Mouse (Mus musculus): ENCODE results near the gene Xpr1. TPM values are rescaled to one million over a fixed set of nuclear protein-coding genes. Genes with fewer than 3 reads are reported as not detected.

Xpr1 gene
- polyA plus RNA-seq (2015; fragmentation: Nextera tagmentation; extraction: Ambion mirVana), result 7.6 and 9.1 TPM in 2 replicates

DNA sequence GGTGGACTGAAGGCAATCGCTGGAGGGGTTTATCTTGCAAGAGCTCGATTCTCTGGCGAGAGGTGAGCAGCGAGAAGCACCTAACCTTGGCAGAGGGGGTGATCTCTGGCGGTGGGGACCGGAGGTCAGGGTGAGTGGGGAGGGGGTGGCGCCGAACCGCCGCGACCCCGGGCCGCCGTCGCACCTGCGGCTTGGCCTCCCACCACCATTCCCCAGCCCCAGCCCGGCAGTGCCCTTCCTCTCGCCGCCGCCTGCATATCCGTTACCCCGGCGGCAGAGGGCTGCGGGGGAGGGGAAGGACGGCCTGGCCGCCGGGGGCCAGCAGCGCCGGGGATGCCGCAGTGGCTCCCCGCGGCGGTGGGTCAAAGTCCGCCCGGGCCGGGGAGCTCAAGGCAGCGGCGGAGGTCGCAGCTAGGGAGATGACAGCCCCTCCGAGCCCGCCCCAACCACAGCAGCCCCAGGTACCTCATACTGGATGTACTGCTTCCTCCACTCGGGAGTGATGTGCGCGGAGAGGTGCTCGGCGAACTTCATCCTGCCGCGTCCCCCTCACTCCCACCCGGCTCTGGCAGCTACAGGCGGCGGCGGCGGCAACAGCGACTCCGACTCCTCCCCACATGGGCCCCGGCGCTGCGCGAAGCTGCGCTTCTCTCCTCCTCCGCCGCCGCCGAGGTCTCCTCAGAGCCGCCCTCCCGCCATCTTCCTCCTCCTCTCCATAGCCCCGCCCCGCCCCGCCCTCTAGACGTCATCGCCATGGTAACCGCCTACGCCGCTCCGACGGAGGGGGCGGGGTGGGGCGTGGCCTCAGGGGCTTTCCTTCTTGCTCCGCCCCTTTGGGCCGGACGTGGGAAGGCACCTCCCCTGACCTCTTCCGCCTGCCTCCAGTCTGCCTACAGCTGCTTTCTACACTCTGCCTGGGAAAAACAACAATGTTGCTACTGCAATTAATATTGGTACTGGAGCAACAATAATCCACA lies at the start of gene Xpr1:
Xpr1 (minus strand) TSS at position 715 of the 977 bp plus-strand sequence.
- Histone ChIP-seq H3K27me3 (no peaks in the 10 kb centered on the region), H3K9ac (peak within 1 kb of the TSS; percentile 84), H3K27ac (peak within 1 kb of the TSS; percentile 85), H3K36me3 (no peaks in the 10 kb centered on the region), H3K4me2 (peak within 1 kb of the TSS; percentile 80), H3K4me3 (peak within 1 kb of the TSS; percentile 89), H3K4me1 (no peaks in the 10 kb centered on the region), H3K9me3 (no peaks in the 10 kb centered on the region)
- under 1% methylated on average over 73 of the region's 82 CpGs for WGBS
- peak; percentile 94 for ATAC-seq (ENCODE audit: insufficient number of reproducible peaks, insufficient read depth, low FRiP score, low TSS enrichment, low read depth)

- Histone ChIP-seq H3K9me3 (no peaks in the 10 kb centered on the region), H3K9ac (no peak overlapping the region), H3K27me3 (no peaks in the 10 kb centered on the region), H3K36me3 (no peaks in the 10 kb centered on the region), H3K27ac (no peak overlapping the region), H3K4me1 (peaks cover 6% of the 10 kb centered on the region), H3K4me2 (no peak overlapping the region), H3K4me3 (no peak overlapping the region)
- no peak for ATAC-seq (ENCODE audit: insufficient number of reproducible peaks, insufficient read depth, low FRiP score, low TSS enrichment, low read depth)
- 18% methylated on average over 10 of the region's 10 CpGs for WGBS
These were observed 46.2 kb upstream of the Xpr1 start for GRCm38 (mm10) chr1:155463442-155463841.

GRCm38 (mm10) chr1:155462582-155462981 lies 45.4 kb upstream of the Xpr1 start:
- H3K36me3 ChIP-seq, result no peaks in the 10 kb centered on the region
- H3K4me2 ChIP-seq, result no peak overlapping the region
- no peak overlapping the region for H3K9ac ChIP-seq
- no peak for ATAC-seq (ENCODE audit: insufficient number of reproducible peaks, insufficient read depth, low FRiP score, low TSS enrichment, low read depth)
- H3K4me3 ChIP-seq, result no peak overlapping the region
- H3K27ac ChIP-seq, result no peak overlapping the region
- 76% methylated on average over 5 of the region's 5 CpGs for WGBS
- no peaks in the 10 kb centered on the region for H3K9me3 ChIP-seq
- no peaks in the 10 kb centered on the region for H3K27me3 ChIP-seq
- H3K4me1 ChIP-seq, result peaks cover 6% of the 10 kb centered on the region

DNA sequence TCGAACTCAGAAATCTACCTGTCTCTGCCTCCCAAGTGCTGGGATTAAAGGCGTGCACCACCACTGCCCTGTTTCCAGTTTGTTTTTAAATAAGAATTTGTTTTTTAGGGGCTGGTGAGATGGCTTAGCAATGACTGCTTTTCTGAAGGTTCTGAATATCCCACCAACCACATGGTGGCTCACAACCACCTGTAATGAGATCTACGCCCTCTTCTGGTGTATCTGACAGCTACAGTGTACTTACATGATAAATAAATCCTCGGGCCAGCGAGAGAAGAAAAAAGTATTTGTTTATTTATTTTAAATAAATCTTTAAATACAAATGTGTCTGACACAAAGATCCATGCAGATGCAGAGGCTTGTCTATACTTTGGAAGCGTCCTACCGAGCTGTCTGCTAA lies 40.3 kb upstream of the Xpr1 start:
- no peaks in the 10 kb centered on the region for H3K4me1 ChIP-seq
- H3K9me3 ChIP-seq, result no peaks in the 10 kb centered on the region
- H3K4me2 ChIP-seq, result no peak overlapping the region
- WGBS, result 82% methylated on average over 7 of the region's 7 CpGs
- H3K36me3 ChIP-seq, result no peaks in the 10 kb centered on the region
- no peak overlapping the region for H3K4me3 ChIP-seq
- H3K27ac ChIP-seq, result no peak overlapping the region
- no peak for ATAC-seq (ENCODE audit: insufficient number of reproducible peaks, insufficient read depth, low FRiP score, low TSS enrichment, low read depth)
- H3K27me3 ChIP-seq, result no peaks in the 10 kb centered on the region
- no peak overlapping the region for H3K9ac ChIP-seq

- Histone ChIP-seq H3K27me3 (no peaks in the 10 kb centered on the region), H3K9me3 (no peaks in the 10 kb centered on the region), H3K27ac (no peak overlapping the region), H3K4me3 (no peak overlapping the region), H3K9ac (no peak overlapping the region), H3K4me1 (no peaks in the 10 kb centered on the region), H3K36me3 (no peaks in the 10 kb centered on the region), H3K4me2 (no peak overlapping the region)
- no peak for ATAC-seq (ENCODE audit: insufficient number of reproducible peaks, insufficient read depth, low FRiP score, low TSS enrichment, low read depth)
- whole genome bisulfite sequencing, result 84% methylated on average over 8 of the region's 8 CpGs
These were observed 36.0 kb upstream of the Xpr1 start for GRCm38 (mm10) chr1:155453180-155453579.

- Histone ChIP-seq H3K4me1 (no peaks in the 10 kb centered on the region), H3K27me3 (no peaks in the 10 kb centered on the region), H3K27ac (no peak overlapping the region), H3K4me3 (no peak overlapping the region), H3K36me3 (no peaks in the 10 kb centered on the region), H3K9me3 (no peaks in the 10 kb centered on the region), H3K4me2 (no peak overlapping the region), H3K9ac (no peak overlapping the region)
- ATAC-seq (ENCODE audit: insufficient number of reproducible peaks, insufficient read depth, low FRiP score, low TSS enrichment, low read depth), result no peak
- 88% methylated on average over 2 of the region's 2 CpGs for WGBS
These were observed 31.7 kb upstream of the Xpr1 start for GRCm38 (mm10) chr1:155448932-155449331.

GRCm38 (mm10) chr1:155447277-155447676 lies 30.1 kb upstream of the Xpr1 start:
- Histone ChIP-seq H3K27ac (no peak overlapping the region), H3K4me2 (no peak overlapping the region), H3K36me3 (no peaks in the 10 kb centered on the region), H3K9ac (no peak overlapping the region), H3K9me3 (no peaks in the 10 kb centered on the region), H3K4me3 (no peak overlapping the region), H3K4me1 (peaks cover 3% of the 10 kb centered on the region; the same call in 1 of the 2 replicates), H3K27me3 (no peaks in the 10 kb centered on the region)
- 81% methylated on average over 6 of the region's 6 CpGs for WGBS
- no peak for ATAC-seq (ENCODE audit: insufficient number of reproducible peaks, insufficient read depth, low FRiP score, low TSS enrichment, low read depth)

DNA sequence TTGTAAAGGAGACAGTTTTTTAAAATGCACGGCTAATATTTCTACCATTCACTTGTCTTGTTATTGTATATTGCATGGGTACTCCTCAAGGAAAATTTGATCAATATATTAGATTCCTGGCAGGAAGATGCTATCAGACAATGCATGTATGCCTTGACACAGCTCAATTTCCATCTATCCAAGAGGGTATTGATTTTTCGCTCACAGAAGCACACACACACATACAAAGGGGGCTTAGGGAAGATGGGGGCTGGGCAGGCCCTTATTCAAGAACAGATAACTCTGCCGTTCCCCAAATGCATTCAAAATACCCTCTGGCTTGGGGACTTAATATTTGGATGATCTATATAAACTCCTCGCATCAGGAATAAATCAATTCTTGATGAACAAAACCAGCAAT lies 25.9 kb upstream of the Xpr1 start:
- WGBS, result 81% methylated on average over 4 of the region's 4 CpGs
- no peaks in the 10 kb centered on the region for H3K36me3 ChIP-seq
- no peak for ATAC-seq (ENCODE audit: insufficient number of reproducible peaks, insufficient read depth, low FRiP score, low TSS enrichment, low read depth)
- H3K9ac ChIP-seq, result no peak overlapping the region
- no peak overlapping the region for H3K4me2 ChIP-seq
- no peak overlapping the region for H3K27ac ChIP-seq
- no peak overlapping the region for H3K4me3 ChIP-seq
- peaks cover 3% of the 10 kb centered on the region; the same call in 1 of the 2 replicates for H3K4me1 ChIP-seq
- no peaks in the 10 kb centered on the region for H3K9me3 ChIP-seq
- H3K27me3 ChIP-seq, result no peaks in the 10 kb centered on the region

DNA sequence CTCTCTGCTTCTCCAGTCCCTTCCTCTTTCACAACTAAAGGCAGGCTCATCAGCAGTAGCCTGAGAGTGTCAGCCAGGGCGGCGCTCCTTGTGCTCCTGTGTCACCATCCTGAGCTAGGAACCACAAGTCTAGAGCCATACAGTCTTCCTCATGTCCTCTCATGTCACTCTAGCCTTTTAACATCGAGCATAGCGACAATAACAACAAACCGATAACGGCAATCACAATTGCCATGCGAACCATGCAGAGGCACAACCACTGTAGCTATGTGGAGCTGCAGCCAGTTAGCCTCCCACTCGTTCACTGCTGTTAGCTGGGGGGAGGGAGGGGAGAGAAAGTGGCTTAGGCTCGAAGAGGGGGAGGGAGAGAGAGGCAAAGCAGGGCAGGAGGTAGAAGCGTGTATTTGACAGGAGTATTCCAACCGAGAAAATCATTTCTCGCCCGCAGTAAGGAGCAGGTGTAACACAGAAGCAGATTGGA lies 25.3 kb upstream of the Xpr1 start:
- Histone ChIP-seq H3K4me3 (no peak overlapping the region), H3K9me3 (no peaks in the 10 kb centered on the region), H3K9ac (no peak overlapping the region), H3K4me1 (peaks cover 3% of the 10 kb centered on the region; the same call in 1 of the 2 replicates), H3K27me3 (no peaks in the 10 kb centered on the region), H3K4me2 (no peak overlapping the region), H3K36me3 (no peaks in the 10 kb centered on the region), H3K27ac (no peak overlapping the region)
- no peak for ATAC-seq (ENCODE audit: insufficient number of reproducible peaks, insufficient read depth, low FRiP score, low TSS enrichment, low read depth)
- WGBS, result 68% methylated on average over 13 of the region's 13 CpGs

DNA sequence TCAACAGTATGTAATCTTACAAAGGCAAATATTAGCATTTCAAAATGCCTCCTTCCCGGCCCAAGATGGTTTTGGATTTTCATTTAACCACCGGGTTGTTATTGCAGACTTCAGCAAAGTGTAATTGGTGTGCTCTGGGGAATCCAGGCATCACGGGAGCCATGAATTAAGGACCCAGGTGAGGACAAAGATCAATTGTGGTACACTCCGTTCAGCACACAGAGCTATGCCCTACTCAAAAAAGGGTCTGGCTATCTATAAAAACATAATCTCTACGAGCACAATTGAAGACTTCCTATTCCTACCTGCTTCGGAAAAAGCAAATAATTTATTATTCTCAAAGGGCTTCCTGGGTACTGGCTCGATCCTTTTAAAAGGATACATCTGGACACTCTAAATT lies 22.3 kb upstream of the Xpr1 start:
- whole genome bisulfite sequencing, result 40% methylated on average over 7 of the region's 7 CpGs
- no peak for ATAC-seq (ENCODE audit: insufficient number of reproducible peaks, insufficient read depth, low FRiP score, low TSS enrichment, low read depth)
- Histone ChIP-seq H3K4me1 (peaks cover 3% of the 10 kb centered on the region; the same call in 1 of the 2 replicates), H3K27me3 (no peaks in the 10 kb centered on the region), H3K4me3 (no peak overlapping the region), H3K4me2 (no peak overlapping the region), H3K9ac (no peak overlapping the region), H3K9me3 (no peaks in the 10 kb centered on the region), H3K36me3 (no peaks in the 10 kb centered on the region), H3K27ac (no peak overlapping the region)

DNA sequence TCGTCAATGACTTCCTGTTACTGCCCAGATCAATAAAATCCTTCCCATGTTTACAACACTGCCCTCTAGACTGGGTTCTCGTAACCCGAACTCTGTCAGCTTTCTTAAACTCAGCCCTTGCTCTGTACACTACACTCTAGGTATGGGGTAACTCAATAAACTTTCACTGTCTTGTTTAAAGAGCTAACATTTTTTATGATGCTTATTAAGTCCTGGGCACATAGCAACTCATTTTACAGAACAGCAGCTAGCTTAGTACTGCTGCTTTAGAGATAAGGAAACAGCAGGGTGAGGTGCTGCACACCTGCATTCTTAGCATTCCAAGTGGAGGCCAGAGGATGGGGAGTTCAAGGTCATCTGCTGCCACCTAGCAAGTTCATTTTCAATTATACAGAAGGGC lies 21.3 kb upstream of the Xpr1 start:
- H3K27me3 ChIP-seq, result no peaks in the 10 kb centered on the region
- no peak overlapping the region for H3K4me2 ChIP-seq
- peaks cover 3% of the 10 kb centered on the region; the same call in 1 of the 2 replicates for H3K4me1 ChIP-seq
- H3K36me3 ChIP-seq, result no peaks in the 10 kb centered on the region
- H3K9me3 ChIP-seq, result no peaks in the 10 kb centered on the region
- H3K27ac ChIP-seq, result no peak overlapping the region
- H3K9ac ChIP-seq, result no peak overlapping the region
- 36% methylated on average over 3 of the region's 3 CpGs for WGBS
- no peak for ATAC-seq (ENCODE audit: insufficient number of reproducible peaks, insufficient read depth, low FRiP score, low TSS enrichment, low read depth)
- H3K4me3 ChIP-seq, result no peak overlapping the region

- Histone ChIP-seq H3K27ac (no peak overlapping the region), H3K4me2 (no peak overlapping the region), H3K4me1 (no peaks in the 10 kb centered on the region), H3K36me3 (no peaks in the 10 kb centered on the region), H3K9me3 (peaks cover 4% of the 10 kb centered on the region; the same call in 1 of the 2 replicates), H3K27me3 (no peaks in the 10 kb centered on the region), H3K4me3 (no peak overlapping the region), H3K9ac (no peak overlapping the region)
- WGBS, result 79% methylated on average over 7 of the region's 7 CpGs
- ATAC-seq (ENCODE audit: insufficient number of reproducible peaks, insufficient read depth, low FRiP score, low TSS enrichment, low read depth), result no peak
These were observed 12.1 kb upstream of the Xpr1 start for GRCm38 (mm10) chr1:155429304-155429703.

Measured in embryonic facial prominence, embryonic 13.5 days (tissue).